Mouse (Mus musculus) cerebellum, adult 9-10 months (tissue): ENCODE measurements at regions not wholly inside any gene's neighbourhood (a gene's known extent, or its start where the extent isn't known, plus 50 kb on each side); places are given as distances from the start of the nearest gene placed in this dataset.

Source experiments
- DNase-seq: peaks from one replicate; pipeline ENCODE4 v3.0.0; 2022

GRCm38 (mm10) chr4:75130757-75131156 lies 147.3 kb downstream of the Dmac1 start:
- DNase-seq = no peak

- DNase-seq = no peak
Observed at GRCm38 (mm10) chr4:75115887-75116286, 162.2 kb downstream of the Dmac1 start.

GRCm38 (mm10) chr4:75115346-75115745 lies 162.8 kb downstream of the Dmac1 start:
- no peak for DNase-seq

GRCm38 (mm10) chr4:75065782-75066181 lies 212.3 kb downstream of the Dmac1 start:
- no peak for DNase-seq

GRCm38 (mm10) chr4:75063275-75063674 lies 214.8 kb downstream of the Dmac1 start:
- DNase-seq = peak; percentile 27

GRCm38 (mm10) chr4:75043510-75043909 lies 234.6 kb downstream of the Dmac1 start:
- no peak for DNase-seq

GRCm38 (mm10) chr4:75042640-75043039 lies 235.5 kb downstream of the Dmac1 start:
- DNase-seq = no peak

- no peak for DNase-seq
Observed at GRCm38 (mm10) chr4:75041930-75042579, 236.1 kb downstream of the Dmac1 start.
